Mouse (Mus musculus) liver, embryonic 13.5 days (tissue): Measurements from ENCODE around the gene Btrc. TPM values are rescaled to one million over a fixed set of nuclear protein-coding genes. Genes with fewer than 3 reads are reported as not detected.
A peak's percentile ranks its signal among the peaks of the same experiment; 100 is the strongest.

Experiments used
- ATAC-seq: fragments of 200-750 bp; cut with Nextera tagmentation; 2 replicates; pipeline ENCODE4 v1.8.0; 2017; ENCODE audit warnings: low read depth, mild to moderate bottlenecking, moderate number of reproducible peaks, moderate library complexity
- DNase-seq: peaks from one replicate; pipeline ENCODE4 v3.0.0; 2022
- H3K27ac ChIP-seq: fragments of 300-500 bp; sonication (generic); 2 replicates; pipeline ENCODE4 v1.5.1; 2015; ENCODE audit warnings: moderate library complexity, mild to moderate bottlenecking, inconsistent platforms
- H3K27me3 ChIP-seq: fragments of 300-500 bp; sonication (generic); 2 replicates; pipeline ENCODE4 v1.6.1; 2015; ENCODE audit warnings: mild to moderate bottlenecking, inconsistent platforms
- H3K36me3 ChIP-seq: fragments of 300-500 bp; sonication (generic); 2 replicates; pipeline ENCODE4 v1.6.1; 2015; ENCODE audit warnings: mild to moderate bottlenecking, inconsistent platforms
- H3K4me1 ChIP-seq: fragments of 300-500 bp; sonication (generic); replicated peaks from 2 replicates; pipeline ENCODE4 v1.6.1; 2015; ENCODE audit warnings: inconsistent platforms
- H3K4me2 ChIP-seq: fragments of 300-500 bp; sonication (generic); 2 replicates; pipeline ENCODE4 v1.6.1; 2015; ENCODE audit warnings: inconsistent platforms, mild to moderate bottlenecking, moderate library complexity
- H3K4me3 ChIP-seq: fragments of 300-500 bp; sonication (generic); replicated peaks from 2 replicates; pipeline ENCODE4 v1.5.1; 2015; ENCODE audit warnings: mild to moderate bottlenecking, inconsistent platforms
- H3K9ac ChIP-seq: fragments of 300-500 bp; sonication (generic); 2 replicates; pipeline ENCODE4 v1.6.1; 2015; ENCODE audit warnings: mild to moderate bottlenecking, inconsistent platforms
- H3K9me3 ChIP-seq: fragments of 300-500 bp; sonication (generic); replicated peaks from 2 replicates; pipeline ENCODE4 v1.6.1; 2016; ENCODE audit warnings: inconsistent platforms
- WGBS: fragments of 180-500 bp; shearing (Covaris S2); methylation state at CpG from one replicate; pipeline ENCODE4 v1.1.7; 2015; ENCODE audit not compliant: insufficient replicate concordance; 5-methylcytosine and 5-hydroxymethylcytosine counted together
- polyA plus RNA-seq: library from polyadenylated mRNA; unstranded; fragments of >200 nt; fragmentation: Nextera tagmentation; extraction: Ambion mirVana; gene quantifications from 2 replicates; pipeline ENCODE4 v1.2.1, GENCODE M21; 2015

Btrc gene
- polyA plus RNA-seq, 1 experiment from 2014 or later, result 44.1 TPM

- Histone ChIP-seq H3K4me2 (peak overlapping the region; percentile 73), H3K36me3 (peaks cover 22% of the 10 kb centered on the region), H3K4me3 (peak overlapping the region; percentile 60), H3K9ac (peak overlapping the region; percentile 67), H3K27me3 (no peaks in the 10 kb centered on the region), H3K4me1 (peaks cover 52% of the 10 kb centered on the region), H3K27ac (peak overlapping the region; percentile 97), H3K9me3 (no peaks in the 10 kb centered on the region)
- 94% methylated on average over 2 of the region's 2 CpGs for WGBS
- DNase-seq (no peak), ATAC-seq (no peak)
Observed at GRCm38 (mm10) chr19:45447222-45447621, 83.7 kb downstream of the Btrc start.

GRCm38 (mm10) chr19:45447886-45448285 is 84.4 kb downstream of the Btrc start:
- peaks cover 50% of the 10 kb centered on the region for H3K4me1 ChIP-seq
- peak overlapping the region; percentile 60 for H3K4me3 ChIP-seq
- peak overlapping the region; percentile 73 for H3K4me2 ChIP-seq
- ATAC-seq, result no peak
- 89% methylated on average over 1 of the region's 1 CpGs for WGBS
- H3K9me3 ChIP-seq, result no peaks in the 10 kb centered on the region
- peaks cover 28% of the 10 kb centered on the region for H3K36me3 ChIP-seq
- peak overlapping the region; percentile 67 for H3K9ac ChIP-seq
- no peaks in the 10 kb centered on the region for H3K27me3 ChIP-seq
- peak overlapping the region; percentile 97 for H3K27ac ChIP-seq
- no peak for DNase-seq

DNA sequence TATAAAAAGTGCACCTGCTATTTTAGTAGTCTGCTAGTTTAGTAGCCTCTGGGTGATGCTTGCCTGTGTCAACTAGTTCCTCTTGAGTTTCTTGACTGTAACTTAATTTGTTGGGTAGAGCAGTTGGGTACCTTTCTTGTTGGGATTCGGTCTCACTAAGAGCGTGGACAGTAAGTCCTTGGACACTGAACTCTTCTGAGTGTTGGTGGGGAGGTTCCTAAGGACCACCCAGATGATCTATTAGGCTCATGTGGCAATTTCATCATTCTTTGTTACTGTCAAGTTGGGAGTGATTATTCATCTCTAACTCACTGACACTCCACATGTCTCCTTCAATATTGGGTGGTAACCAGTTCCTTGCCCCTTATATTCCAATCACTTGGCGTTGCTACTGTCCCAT is 90.9 kb downstream of the Btrc start:
- WGBS, result 95% methylated on average over 3 of the region's 3 CpGs
- ATAC-seq (no peak), DNase-seq (no peak)
- H3K4me2 ChIP-seq, result no peak overlapping the region
- no peaks in the 10 kb centered on the region for H3K9me3 ChIP-seq
- H3K36me3 ChIP-seq, result peaks cover 55% of the 10 kb centered on the region
- H3K27ac ChIP-seq, result no peak overlapping the region
- no peaks in the 10 kb centered on the region for H3K27me3 ChIP-seq
- H3K4me1 ChIP-seq, result peaks cover 13% of the 10 kb centered on the region
- H3K4me3 ChIP-seq, result no peak overlapping the region
- H3K9ac ChIP-seq, result no peak overlapping the region

GRCm38 (mm10) chr19:45456896-45457295 is 93.4 kb downstream of the Btrc start:
- no peaks in the 10 kb centered on the region for H3K9me3 ChIP-seq
- peaks cover 6% of the 10 kb centered on the region; the same call in 1 of the 2 replicates for H3K4me1 ChIP-seq
- H3K9ac ChIP-seq, result no peak overlapping the region
- no peak for DNase-seq
- peaks cover 59% of the 10 kb centered on the region for H3K36me3 ChIP-seq
- WGBS, result 92% methylated on average over 7 of the region's 7 CpGs
- H3K4me2 ChIP-seq, result no peak overlapping the region
- H3K27me3 ChIP-seq, result no peaks in the 10 kb centered on the region
- no peak overlapping the region for H3K27ac ChIP-seq
- no peak for ATAC-seq
- H3K4me3 ChIP-seq, result no peak overlapping the region

- Histone ChIP-seq H3K27ac (no peak overlapping the region), H3K36me3 (peaks cover 55% of the 10 kb centered on the region), H3K4me3 (no peak overlapping the region), H3K9me3 (no peaks in the 10 kb centered on the region), H3K4me1 (peaks cover 10% of the 10 kb centered on the region; the same call in 1 of the 2 replicates), H3K4me2 (no peak overlapping the region), H3K9ac (no peak overlapping the region), H3K27me3 (no peaks in the 10 kb centered on the region)
- WGBS, result 72% methylated on average over 7 of the region's 7 CpGs
- DNase-seq, result no peak
- no peak for ATAC-seq
Observed at GRCm38 (mm10) chr19:45458702-45459101, 95.2 kb downstream of the Btrc start.

DNA sequence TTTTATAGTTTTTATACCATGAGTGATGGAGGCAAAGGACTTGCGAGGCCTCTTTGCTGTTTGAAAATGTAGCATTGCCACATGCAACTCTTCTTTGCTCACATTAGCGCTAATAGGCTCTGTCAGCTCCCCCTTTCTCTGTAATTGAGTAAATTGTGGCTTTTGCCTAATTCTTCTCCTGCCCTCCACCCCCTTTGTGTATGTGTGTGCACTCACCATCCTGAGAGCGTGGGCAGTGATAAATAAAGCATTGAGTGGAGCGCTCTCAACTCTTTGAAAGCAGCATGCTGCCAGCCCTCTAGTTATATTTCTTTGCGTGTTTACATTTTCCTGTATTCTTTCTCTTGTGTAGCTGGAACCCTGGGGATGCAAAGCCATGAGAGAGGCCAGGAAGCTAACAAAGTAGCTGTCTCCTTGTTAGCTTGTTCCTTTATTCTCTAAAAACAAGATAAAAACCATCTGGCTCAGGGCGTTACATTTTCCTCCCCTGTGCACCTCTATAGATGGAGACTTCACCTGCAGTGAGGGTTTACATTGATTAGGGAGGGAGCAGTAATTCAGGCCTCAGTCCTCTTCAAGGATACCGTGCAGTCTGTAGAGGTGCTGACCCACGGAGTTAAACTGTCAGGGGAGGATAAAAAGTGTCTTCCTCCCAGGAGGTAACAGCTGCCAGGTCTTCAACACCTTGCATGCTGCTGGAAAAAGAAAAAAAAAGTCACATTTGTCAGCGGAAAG is 96.6 kb downstream of the Btrc start:
- Histone ChIP-seq H3K27me3 (no peaks in the 10 kb centered on the region), H3K27ac (no peak overlapping the region), H3K4me2 (no peak overlapping the region), H3K4me1 (peaks cover 11% of the 10 kb centered on the region; the same call in 1 of the 2 replicates), H3K9ac (no peak overlapping the region), H3K4me3 (no peak overlapping the region), H3K9me3 (no peaks in the 10 kb centered on the region), H3K36me3 (peaks cover 51% of the 10 kb centered on the region)
- ATAC-seq (no peak), DNase-seq (no peak)
- WGBS, result 86% methylated on average over 9 of the region's 9 CpGs

- Histone ChIP-seq H3K9ac (no peak overlapping the region), H3K4me1 (peaks cover 11% of the 10 kb centered on the region; the same call in 1 of the 2 replicates), H3K9me3 (no peaks in the 10 kb centered on the region), H3K27ac (no peak overlapping the region), H3K4me2 (no peak overlapping the region), H3K36me3 (peaks cover 53% of the 10 kb centered on the region), H3K27me3 (no peaks in the 10 kb centered on the region), H3K4me3 (no peak overlapping the region)
- ATAC-seq, result no peak
- DNase-seq, result no peak
- WGBS, result 74% methylated on average over 10 of the region's 10 CpGs
Observed at GRCm38 (mm10) chr19:45460749-45461736, 97.5 kb downstream of the Btrc start.

DNA sequence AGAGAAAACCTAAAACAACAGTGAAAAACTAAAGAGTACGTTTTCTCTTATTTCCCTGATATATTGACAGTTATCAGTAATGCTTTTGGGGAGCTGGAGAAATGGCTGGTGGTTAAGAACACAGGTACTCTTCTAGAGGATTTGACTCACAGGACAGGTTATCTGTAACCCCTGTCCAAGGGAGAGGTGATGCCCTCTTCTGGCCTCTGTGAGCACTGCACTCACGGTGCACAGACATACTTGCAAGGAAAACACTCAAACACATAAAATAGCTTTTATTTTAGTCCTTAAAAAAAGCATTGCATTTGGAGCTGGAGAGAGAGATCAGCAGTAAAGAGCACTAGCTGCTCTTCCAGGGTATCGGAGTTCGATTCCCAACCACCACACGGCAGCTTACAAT is 106.2 kb downstream of the Btrc start:
- H3K36me3 ChIP-seq, result peaks cover 62% of the 10 kb centered on the region

DNA sequence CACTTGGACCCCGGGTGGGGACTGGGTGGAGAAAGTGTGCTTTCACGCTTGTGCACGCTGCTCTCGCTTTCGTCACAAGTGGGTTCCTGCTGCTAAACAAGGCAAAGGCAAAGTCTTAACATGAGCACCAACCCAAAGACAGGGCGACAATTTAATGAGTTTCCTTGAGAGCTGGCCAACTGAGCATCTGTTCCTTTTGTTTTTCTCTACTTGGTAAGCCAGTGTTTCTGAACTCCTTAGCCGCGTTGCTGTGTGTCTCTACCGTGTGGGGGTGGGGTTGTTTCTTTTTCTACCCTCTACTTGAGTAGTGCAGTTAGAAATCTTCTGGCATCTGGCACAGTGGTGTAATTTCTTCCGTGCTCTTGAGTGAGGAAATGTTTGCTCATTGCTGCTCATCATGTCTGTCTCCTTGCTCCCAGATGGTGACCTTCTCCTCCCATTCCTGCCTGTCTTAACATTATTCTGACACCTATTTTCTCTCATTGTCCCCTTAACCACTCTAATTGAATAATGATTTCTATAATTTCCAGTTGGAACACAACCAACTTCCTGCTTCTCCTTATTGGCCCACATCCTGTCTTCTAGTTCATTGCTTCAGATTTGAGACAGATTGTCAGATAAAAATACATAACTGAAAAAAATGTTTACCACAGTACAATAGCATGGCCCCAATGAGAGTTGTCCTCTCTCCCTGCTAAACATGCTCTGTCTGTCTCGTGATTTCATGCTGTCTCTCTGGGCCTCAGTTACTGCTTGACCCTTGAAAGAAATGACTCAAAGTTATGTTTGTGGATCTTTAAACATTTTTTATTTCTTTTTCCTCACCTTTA is 109.4 kb downstream of the Btrc start:
- Histone ChIP-seq H3K9ac (no peak overlapping the region), H3K9me3 (no peaks in the 10 kb centered on the region), H3K4me1 (peaks cover 7% of the 10 kb centered on the region; the same call in 1 of the 2 replicates), H3K27me3 (no peaks in the 10 kb centered on the region), H3K4me2 (no peak overlapping the region), H3K36me3 (peaks cover 56% of the 10 kb centered on the region), H3K27ac (no peak overlapping the region), H3K4me3 (no peak overlapping the region)
- DNase-seq (no peak), ATAC-seq (no peak)
- 84% methylated on average over 11 of the region's 11 CpGs for WGBS

More for the DNA sequence above, 106.2 kb downstream of the Btrc start:
- no peaks in the 10 kb centered on the region for H3K9me3 ChIP-seq
- no peak overlapping the region for H3K4me2 ChIP-seq
- 96% methylated on average over 5 of the region's 5 CpGs for WGBS
- H3K9ac ChIP-seq, result no peak overlapping the region
- H3K4me3 ChIP-seq, result no peak overlapping the region
- no peaks in the 10 kb centered on the region; the same call in 1 of the 2 replicates for H3K4me1 ChIP-seq
- no peaks in the 10 kb centered on the region for H3K27me3 ChIP-seq
- DNase-seq, result no peak
- no peak overlapping the region for H3K27ac ChIP-seq
- ATAC-seq, result no peak

DNA sequence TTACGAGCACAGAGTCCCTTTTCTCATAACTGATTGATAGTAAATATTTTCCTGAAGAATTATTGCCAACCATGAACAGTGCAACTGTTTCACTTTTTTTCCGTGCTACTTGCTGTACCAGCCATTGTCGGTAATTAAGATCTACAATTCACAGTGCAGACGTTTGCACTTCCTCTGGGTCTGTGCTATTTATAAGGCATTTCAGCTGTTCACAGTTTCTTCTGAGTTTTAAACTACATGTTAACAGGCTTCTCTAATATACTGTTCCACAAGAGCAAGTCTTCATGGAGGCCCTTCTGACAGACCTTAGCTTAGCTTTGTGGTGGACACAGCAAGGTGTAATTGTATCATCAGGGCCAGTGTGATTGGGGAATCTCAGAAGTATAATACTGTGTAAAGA is 111.2 kb downstream of the Btrc start:
- H3K36me3 ChIP-seq, result peaks cover 45% of the 10 kb centered on the region
- no peak for ATAC-seq
- no peak overlapping the region for H3K4me2 ChIP-seq
- no peak overlapping the region for H3K9ac ChIP-seq
- no peak for DNase-seq
- peaks cover 7% of the 10 kb centered on the region; the same call in 1 of the 2 replicates for H3K4me1 ChIP-seq
- H3K27me3 ChIP-seq, result no peaks in the 10 kb centered on the region
- H3K4me3 ChIP-seq, result no peak overlapping the region
- H3K9me3 ChIP-seq, result no peaks in the 10 kb centered on the region
- WGBS, result 65% methylated on average over 4 of the region's 4 CpGs
- no peak overlapping the region for H3K27ac ChIP-seq
